Mouse (Mus musculus) lung, postnatal 0 days (tissue): ENCODE results near the gene Ssu2.
A peak's percentile ranks its signal among the peaks of the same experiment; 100 is the strongest.

Experiments used
- CTCF ChIP-seq: IDR thresholded peaks from 2 replicates; pipeline ENCODE4 v1.5.1; 2016; ENCODE audit warnings: antibody characterized with exemption, mild to moderate bottlenecking
- EP300 ChIP-seq: IDR thresholded peaks from 2 replicates; pipeline ENCODE4 v1.6.1; 2016; ENCODE audit warnings: antibody characterized with exemption, mild to moderate bottlenecking, control low read depth

GRCm38 (mm10) chr6:112420883-112421282 lies 33.1 kb upstream of the Ssu2 start:
- 0 out of 2 replicates have a peak, but pooled peaks have one; percentile 12 for TF ChIP-seq CTCF
- no peak for TF ChIP-seq EP300
